Mouse (Mus musculus): ENCODE results near the gene Dynlt1a.
A peak's percentile ranks its signal among the peaks of the same experiment; 100 is the strongest.
"Not testable (repeated sequence)": the region's sequence is repeated elsewhere in the genome, so short reads cannot be mapped to it uniquely, and the experiment has no call there.

The Dynlt1a gene

GRCm38 (mm10) chr17:6289045-6289444, 28.3 kb downstream of the Dynlt1a start:
- not testable (repeated sequence) for DNase-seq (ENCODE audit: low spot score)

GRCm38 (mm10) chr17:6286169-6286568, 31.1 kb downstream of the Dynlt1a start:
- not testable (repeated sequence) for DNase-seq (ENCODE audit: low spot score)

GRCm38 (mm10) chr17:6283137-6283536, 34.2 kb downstream of the Dynlt1a start:
- not testable (repeated sequence) for DNase-seq (ENCODE audit: low spot score)

GRCm38 (mm10) chr17:6280513-6280912, 36.8 kb downstream of the Dynlt1a start:
- not testable (repeated sequence) for DNase-seq (ENCODE audit: low spot score)

- DNase-seq (ENCODE audit: low spot score), result not testable (repeated sequence)
These were observed 37.5 kb downstream of the Dynlt1a start for GRCm38 (mm10) chr17:6279772-6280171.

GRCm38 (mm10) chr17:6279205-6279604, 38.1 kb downstream of the Dynlt1a start:
- DNase-seq (ENCODE audit: low spot score), result not testable (repeated sequence)

- not testable (repeated sequence) for DNase-seq (ENCODE audit: low spot score)
These were observed 42.6 kb downstream of the Dynlt1a start for GRCm38 (mm10) chr17:6274693-6275092.

GRCm38 (mm10) chr17:6271970-6272369, 45.3 kb downstream of the Dynlt1a start:
- not testable (repeated sequence) for DNase-seq (ENCODE audit: low spot score)

- DNase-seq (ENCODE audit: low spot score), result not testable (repeated sequence)
These were observed 46.5 kb downstream of the Dynlt1a start for GRCm38 (mm10) chr17:6270840-6271239.

- peak; percentile 41 for DNase-seq (ENCODE audit: low spot score)
These were observed 47.1 kb downstream of the Dynlt1a start for GRCm38 (mm10) chr17:6269876-6270831.

- not testable (repeated sequence) for DNase-seq (ENCODE audit: low spot score)
These were observed 60.2 kb downstream of the Dynlt1a start for GRCm38 (mm10) chr17:6257070-6257456.

GRCm38 (mm10) chr17:6256400-6257069, 60.8 kb downstream of the Dynlt1a start, which contains the start of gene Tmem181a:
Gene Tmem181a (plus strand): TSS chr17:6256860.
- DNase-seq (ENCODE audit: low spot score), result not testable (repeated sequence)
